15 mouse cellular contexts compared by ENCODE assay signal in genomic region chr5:75070132-75070531, GRCm38 (mm10). TPM values are rescaled to one million over a fixed set of nuclear protein-coding genes. Genes with fewer than 3 reads are reported as not detected.
DNase-seq lines count a peak whose midpoint lies in the region; ATAC-seq lines count a peak whose summit lies in the region.
"Had no signal": no experiment of that assay in that cellular context is flagged by ENCODE, and none has a peak within 500 bp of the region (broad histone marks: within the 10 kb centered on the region; RNA-seq: fewer than 3 reads in every experiment).

No protein-coding gene starts in this region.

- 3% methylated on average over 13 of the region's 13 CpGs for WGBS in heart, embryonic 13.5 days
- 1% methylated on average over 11 of the region's 13 CpGs for WGBS in forebrain, embryonic 15.5 days
- WGBS in neural tube, embryonic 11.5 days, result under 1% methylated on average over 11 of the region's 13 CpGs

- H3K36me3 ChIP-seq in heart, embryonic 13.5 days, result no peaks in the 10 kb centered on the region
- no peaks in the 10 kb centered on the region for H3K36me3 ChIP-seq in forebrain, embryonic 15.5 days
- H3K36me3 ChIP-seq in neural tube, embryonic 11.5 days (ENCODE audit: control insufficient read depth, insufficient read depth, low read length), result no peaks in the 10 kb centered on the region
- H3K36me3 ChIP-seq: midbrain, embryonic 15.5 days had no signal

- H3K4me3 ChIP-seq in heart, embryonic 13.5 days, result no peak overlapping the region
- no peak overlapping the region for H3K4me3 ChIP-seq in forebrain, embryonic 15.5 days
- H3K4me3 ChIP-seq in neural tube, embryonic 11.5 days (ENCODE audit: low read depth, low read length), result no peak overlapping the region
- H3K4me3 ChIP-seq: midbrain, embryonic 15.5 days had no signal

- no peak for ATAC-seq in heart, embryonic 13.5 days (ENCODE audit: extremely low read depth, insufficient number of reproducible peaks, low FRiP score, low TSS enrichment)
- peak; percentile 28 for ATAC-seq in forebrain, embryonic 15.5 days (replicated peaks)
- peak; percentile 68 for ATAC-seq in neural tube, embryonic 11.5 days (ENCODE audit: insufficient read depth, low FRiP score, low TSS enrichment)
- ATAC-seq in cerebellum, adult (ENCODE audit: insufficient number of reproducible peaks, low FRiP score, low TSS enrichment), result no peak
- ATAC-seq: intestine, embryonic 16.5 days; midbrain, embryonic 15.5 days had no signal

- H3K27me3 ChIP-seq in heart, embryonic 13.5 days (replicated peaks), result peaks cover 96% of the 10 kb centered on the region
- peaks cover 87% of the 10 kb centered on the region for H3K27me3 ChIP-seq in forebrain, embryonic 15.5 days
- H3K27me3 ChIP-seq in neural tube, embryonic 11.5 days (ENCODE audit: control insufficient read depth, insufficient read depth, low read length), result peaks cover 80% of the 10 kb centered on the region

- peak overlapping the region; percentile 17; the same call in 1 of the 2 replicates for H3K4me2 ChIP-seq in heart, embryonic 13.5 days
- H3K4me2 ChIP-seq in forebrain, embryonic 15.5 days (replicated peaks), result peak overlapping the region; percentile 23; the same call in 1 of the 2 replicates
- H3K4me2 ChIP-seq in neural tube, embryonic 11.5 days (ENCODE audit: low read depth), result no peak overlapping the region; the same call in 1 of the 2 replicates
- H3K4me2 ChIP-seq: midbrain, embryonic 15.5 days had no signal

- no peak overlapping the region for H3K27ac ChIP-seq in heart, embryonic 13.5 days (replicated peaks)
- no peak overlapping the region for H3K27ac ChIP-seq in forebrain, embryonic 15.5 days (replicated peaks)
- H3K27ac ChIP-seq in neural tube, embryonic 11.5 days (ENCODE audit: low read depth, low read length), result no peak overlapping the region
- H3K27ac ChIP-seq: midbrain, embryonic 15.5 days had no signal

- no peak overlapping the region; the same call in 1 of the 2 replicates for H3K9ac ChIP-seq in heart, embryonic 13.5 days
- no peak overlapping the region for H3K9ac ChIP-seq in forebrain, embryonic 15.5 days (replicated peaks)
- no peak overlapping the region for H3K9ac ChIP-seq in neural tube, embryonic 11.5 days (ENCODE audit: low read length)
- H3K9ac ChIP-seq: midbrain, embryonic 15.5 days had no signal

- peaks cover 23% of the 10 kb centered on the region for H3K4me1 ChIP-seq in heart, embryonic 13.5 days
- H3K4me1 ChIP-seq in forebrain, embryonic 15.5 days, result peaks cover 42% of the 10 kb centered on the region
- peaks cover 27% of the 10 kb centered on the region for H3K4me1 ChIP-seq in neural tube, embryonic 11.5 days (ENCODE audit: control insufficient read depth, insufficient read depth, low read length)

- no peaks in the 10 kb centered on the region for H3K9me3 ChIP-seq in heart, embryonic 13.5 days
- H3K9me3 ChIP-seq in forebrain, embryonic 15.5 days, result no peaks in the 10 kb centered on the region
- 0 out of 2 replicates have a peak, but pooled peaks cover 3% of the 10 kb centered on the region for H3K9me3 ChIP-seq in neural tube, embryonic 11.5 days (ENCODE audit: control insufficient read depth, low read length)
- H3K9me3 ChIP-seq: midbrain, embryonic 15.5 days had no signal

- no peak for DNase-seq in heart, adult 18-20 months
- peak; percentile 67 for DNase-seq in embryo, embryonic 10.5 days (ENCODE audit: low spot score)
- DNase-seq in neural tube, embryonic 11.5 days (ENCODE audit: low spot score), result peak; percentile 72
- DNase-seq in kidney, postnatal 10 days, result no peak
- no peak for DNase-seq in natural killer cell, adult 2 months (ENCODE audit: low spot score in 2 of 2)
- DNase-seq: adrenal gland, postnatal 36 days; cerebellum, postnatal 10 days; layer of hippocampus, adult 9-11 months had no signal

RNA-seq across cellular contexts. Expression of gene Gsx2, which starts 5.3 kb away (rescaled TPM):
- polyA plus RNA-seq in heart, embryonic 13.5 days (2015; fragmentation: Nextera tagmentation; extraction: Ambion mirVana), result not detected in 2 replicates
- not detected for total RNA-seq in heart, adult 18-20 months (2021)
- polyA plus RNA-seq in forebrain, embryonic 15.5 days (2015; fragmentation: Nextera tagmentation; extraction: Ambion mirVana), result 7.2 and 7.5 TPM in 2 replicates
- polyA plus RNA-seq in neural tube, embryonic 11.5 days (2014; fragmentation: Nextera tagmentation; extraction: Ambion mirVana), result 6.3 and 6.6 TPM in 2 replicates
- total RNA-seq: adrenal gland, postnatal 36 days had no signal
- polyA plus RNA-seq: heart, embryonic 11.5 days; intestine, embryonic 16.5 days; liver, embryonic 16.5 days had no signal

RNA-seq across cellular contexts. Expression of gene Chic2, which starts 25.6 kb away (rescaled TPM):
- polyA plus RNA-seq in heart, embryonic 13.5 days (2015; fragmentation: Nextera tagmentation; extraction: Ambion mirVana), result 18.6 and 24.8 TPM in 2 replicates
- total RNA-seq in heart, adult 18-20 months (2021), result 10 to 100 TPM; 16.7 to 17.0 TPM
- polyA plus RNA-seq in forebrain, embryonic 15.5 days (2015; fragmentation: Nextera tagmentation; extraction: Ambion mirVana), result 39.2 TPM in 2 replicates
- 46.8 and 51.3 TPM in 2 replicates for polyA plus RNA-seq in neural tube, embryonic 11.5 days (2014; fragmentation: Nextera tagmentation; extraction: Ambion mirVana)

Comparison
In these comparisons a context has a peak if more than half of its experiments do, and no peak if none do; other contexts are left out.
1. ATAC-seq: peak in forebrain, embryonic 15.5 days (single experiment) and neural tube, embryonic 11.5 days (single experiment); none in heart, embryonic 13.5 days (single experiment) and cerebellum, adult (single experiment).
2. DNase-seq: peak in embryo, embryonic 10.5 days (single experiment) and neural tube, embryonic 11.5 days (single experiment); none in heart, adult 18-20 months (0 of 2), kidney, postnatal 10 days (single experiment) and natural killer cell, adult 2 months (0 of 2).